Mouse (Mus musculus): ENCODE data around the gene Gm33543. TPM values are rescaled to one million over a fixed set of nuclear protein-coding genes. Genes with fewer than 3 reads are reported as not detected.

Gm33543 gene
- not detected in 2 replicates for polyA plus RNA-seq (2015; fragmentation: Nextera tagmentation; extraction: Ambion mirVana)

DNA sequence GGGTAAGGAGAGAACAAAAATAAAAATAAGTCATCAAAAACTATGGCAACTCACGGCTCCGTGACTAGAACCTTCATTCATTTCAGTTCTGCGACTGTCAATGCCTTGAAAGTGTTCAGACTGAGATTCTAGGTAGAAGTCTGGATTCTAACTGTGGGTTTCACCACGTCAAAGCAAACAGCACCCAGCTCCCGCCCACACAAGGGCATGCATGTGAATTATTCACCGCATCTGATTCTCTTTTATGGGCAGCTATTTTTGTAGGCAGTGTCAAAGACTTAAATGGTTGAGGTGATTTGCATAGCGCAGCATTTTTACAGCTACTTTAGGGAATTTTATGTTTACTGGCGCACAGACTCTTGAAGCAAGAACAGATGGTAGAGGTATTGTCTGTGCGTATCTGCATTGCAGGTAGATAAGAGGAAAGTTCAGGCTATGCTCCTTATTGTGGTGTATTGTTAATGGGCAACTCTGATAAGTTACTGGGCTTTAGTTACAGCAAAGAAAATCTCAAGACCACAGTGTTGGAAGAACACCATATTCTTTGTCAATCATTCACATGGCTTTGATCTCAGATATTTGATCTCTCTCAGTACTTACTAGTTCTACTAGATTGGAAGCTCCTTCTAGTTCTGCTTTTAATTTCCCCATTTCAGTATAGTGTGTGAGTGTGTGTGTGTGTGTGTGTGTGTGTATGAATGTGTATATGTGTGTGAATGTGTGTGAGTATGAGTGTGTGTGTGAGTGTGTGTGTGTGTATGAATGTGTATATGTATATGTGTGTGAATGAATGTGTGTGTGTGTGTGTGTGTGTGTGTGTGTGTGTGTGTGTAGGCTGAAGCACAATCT, at the start of gene Gm33543:
Gene Gm33543 (minus strand): TSS at position 142 of the 849 bp plus-strand sequence.
- H3K9ac ChIP-seq (ENCODE audit: low read length): no peak within 1 kb of the TSS
- H3K9me3 ChIP-seq (ENCODE audit: control insufficient read depth, low read length): no peaks in the 10 kb centered on the region
- no peak within 1 kb of the TSS for H3K4me3 ChIP-seq (ENCODE audit: low read depth, low read length)
- H3K27ac ChIP-seq (replicated peaks): no peak within 1 kb of the TSS
- TF ChIP-seq EP300 (optimal IDR thresholded peaks at IDR 0.05) (no peak), CTCF (IDR thresholded peaks at IDR 0.05; ENCODE audit: low read depth) (no peak)
- no peaks in the 10 kb centered on the region for H3K4me1 ChIP-seq (replicated peaks; ENCODE audit: control insufficient read depth, insufficient read depth)
- 79% methylated on average over 9 of the region's 9 CpGs for WGBS
- DNase-seq (ENCODE audit: low spot score) (no peak), ATAC-seq (ENCODE audit: low FRiP score, low TSS enrichment) (no peak)
- H3K27me3 ChIP-seq (ENCODE audit: control insufficient read depth, insufficient read depth, low read length): no peaks in the 10 kb centered on the region
- no peak within 1 kb of the TSS for H3K4me2 ChIP-seq (replicated peaks; ENCODE audit: low read depth)
- no peaks in the 10 kb centered on the region for H3K36me3 ChIP-seq (ENCODE audit: control insufficient read depth, insufficient read depth, low read length)

DNA sequence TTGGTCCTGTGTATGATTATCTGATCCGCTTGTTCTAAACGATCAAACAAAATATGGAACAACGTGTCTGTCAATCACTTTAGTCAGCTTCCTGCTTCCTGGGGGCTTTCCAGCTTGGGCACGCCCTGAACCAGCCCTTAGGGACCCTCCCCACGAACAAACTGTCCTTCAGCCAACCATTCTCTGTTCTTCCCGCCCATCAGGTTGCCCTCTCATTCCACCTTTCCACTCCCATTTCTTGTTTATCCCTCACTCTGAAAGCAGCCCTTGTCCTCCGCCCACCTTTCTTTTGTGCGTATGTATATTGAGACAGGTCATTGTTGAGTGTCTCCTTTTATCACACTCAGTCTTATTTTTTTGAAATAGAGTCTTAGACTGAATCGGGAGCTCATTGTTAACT, 49.4 kb upstream of the Gm33543 start:
- Histone ChIP-seq H3K27me3 (ENCODE audit: control insufficient read depth, insufficient read depth, low read length) (no peaks in the 10 kb centered on the region), H3K36me3 (ENCODE audit: control insufficient read depth, insufficient read depth, low read length) (no peaks in the 10 kb centered on the region), H3K9ac (ENCODE audit: low read length) (no peak overlapping the region), H3K4me1 (replicated peaks; ENCODE audit: control insufficient read depth, insufficient read depth) (no peaks in the 10 kb centered on the region), H3K4me2 (replicated peaks; ENCODE audit: low read depth) (no peak overlapping the region), H3K27ac (replicated peaks) (no peak overlapping the region), H3K9me3 (ENCODE audit: control insufficient read depth, low read length) (no peaks in the 10 kb centered on the region), H3K4me3 (ENCODE audit: low read depth, low read length) (no peak overlapping the region)
- DNase-seq (ENCODE audit: low spot score): no peak
- TF ChIP-seq EP300 (optimal IDR thresholded peaks at IDR 0.05) (no peak), CTCF (IDR thresholded peaks at IDR 0.05; ENCODE audit: low read depth) (no peak)
- 63% methylated on average over 9 of the region's 9 CpGs for WGBS
- no peak for ATAC-seq (ENCODE audit: low FRiP score, low TSS enrichment)

DNA sequence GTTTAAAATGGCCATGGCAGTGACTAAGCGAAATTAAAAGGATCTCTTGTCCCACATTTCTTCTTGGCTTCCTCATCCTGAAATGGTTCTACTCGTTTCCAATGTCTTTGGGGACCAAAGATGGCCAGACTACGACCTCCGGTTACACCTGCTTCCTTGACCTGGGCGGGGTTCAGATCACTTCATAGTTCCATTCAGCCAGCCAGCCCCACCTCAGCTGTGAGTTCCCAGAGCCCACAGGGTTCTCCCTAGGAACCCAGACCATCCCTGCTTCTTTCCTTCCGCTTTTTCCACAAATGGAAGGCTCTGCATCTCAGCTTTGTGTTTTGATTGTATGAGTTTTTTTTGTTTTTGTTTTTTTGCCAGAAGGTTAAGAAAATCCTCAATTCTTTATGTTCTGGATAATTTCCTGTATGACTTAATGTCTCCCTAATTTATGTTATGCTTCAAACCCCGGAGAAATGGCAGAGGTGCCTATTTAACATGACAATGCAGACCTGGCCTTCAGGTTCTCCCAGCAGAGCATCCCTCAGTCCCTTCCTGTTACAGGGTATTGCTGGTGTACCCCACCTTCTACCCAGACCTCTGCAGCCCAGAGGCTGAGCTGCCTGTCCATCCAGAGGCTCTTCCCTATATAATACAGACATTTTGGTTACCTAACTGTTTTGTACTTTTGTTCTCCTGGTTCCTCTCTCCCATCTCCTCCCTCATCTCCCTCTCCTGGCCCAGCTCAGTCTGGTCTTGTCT, 48.7 kb upstream of the Gm33543 start:
- Histone ChIP-seq H3K36me3 (ENCODE audit: control insufficient read depth, insufficient read depth, low read length) (no peaks in the 10 kb centered on the region), H3K4me1 (replicated peaks; ENCODE audit: control insufficient read depth, insufficient read depth) (no peaks in the 10 kb centered on the region), H3K9me3 (ENCODE audit: control insufficient read depth, low read length) (no peaks in the 10 kb centered on the region), H3K4me2 (replicated peaks; ENCODE audit: low read depth) (no peak overlapping the region), H3K4me3 (ENCODE audit: low read depth, low read length) (no peak overlapping the region), H3K9ac (ENCODE audit: low read length) (no peak overlapping the region), H3K27ac (replicated peaks) (no peak overlapping the region), H3K27me3 (ENCODE audit: control insufficient read depth, insufficient read depth, low read length) (no peaks in the 10 kb centered on the region)
- ATAC-seq (ENCODE audit: low FRiP score, low TSS enrichment) (no peak), DNase-seq (ENCODE audit: low spot score) (no peak)
- TF ChIP-seq EP300 (optimal IDR thresholded peaks at IDR 0.05) (no peak), CTCF (IDR thresholded peaks at IDR 0.05; ENCODE audit: low read depth) (no peak)
- WGBS: 69% methylated on average over 7 of the region's 7 CpGs

DNA sequence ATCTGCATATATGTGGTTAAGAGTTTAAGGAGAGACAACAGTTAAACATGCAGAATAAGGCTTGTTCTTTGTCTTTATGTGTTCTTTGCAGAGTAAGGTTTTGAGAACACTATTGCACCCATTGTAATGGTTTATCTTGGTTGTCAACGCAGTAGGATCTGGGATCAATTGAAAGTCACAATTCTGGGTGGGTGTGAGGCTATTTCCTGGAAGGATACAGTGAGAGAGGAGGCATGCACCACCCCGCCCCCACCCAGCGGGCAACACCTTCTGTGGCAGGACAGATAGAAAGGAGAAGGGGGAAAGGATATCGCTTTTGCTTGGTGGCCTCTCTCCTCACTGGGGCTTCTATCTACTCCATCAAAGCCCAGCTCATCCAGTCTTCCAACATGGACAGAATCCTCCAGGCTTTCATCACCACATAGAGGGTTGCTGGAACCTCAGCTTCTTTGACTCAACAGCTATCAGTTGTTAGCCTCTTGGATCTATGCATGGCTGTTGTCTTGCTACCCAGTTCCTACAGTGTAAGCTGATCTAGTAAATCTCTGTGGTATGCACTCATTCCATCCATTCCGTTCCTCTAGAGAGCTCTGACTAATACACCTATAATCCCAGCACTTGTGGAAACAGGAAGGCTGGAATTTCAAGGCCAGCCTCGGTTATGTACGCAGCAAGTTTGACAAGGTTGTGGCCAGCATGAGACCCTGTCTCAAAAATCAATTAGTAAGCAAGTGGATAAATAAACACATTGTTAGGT, 41.2 kb upstream of the Gm33543 start:
- ATAC-seq (ENCODE audit: low FRiP score, low TSS enrichment) (no peak), DNase-seq (ENCODE audit: low spot score) (no peak)
- WGBS: 60% methylated on average over 7 of the region's 7 CpGs
- Histone ChIP-seq H3K9ac (ENCODE audit: low read length) (no peak overlapping the region), H3K27me3 (ENCODE audit: control insufficient read depth, insufficient read depth, low read length) (no peaks in the 10 kb centered on the region), H3K4me2 (replicated peaks; ENCODE audit: low read depth) (no peak overlapping the region), H3K27ac (replicated peaks) (no peak overlapping the region), H3K4me3 (ENCODE audit: low read depth, low read length) (no peak overlapping the region), H3K36me3 (ENCODE audit: control insufficient read depth, insufficient read depth, low read length) (no peaks in the 10 kb centered on the region), H3K4me1 (replicated peaks; ENCODE audit: control insufficient read depth, insufficient read depth) (no peaks in the 10 kb centered on the region), H3K9me3 (ENCODE audit: control insufficient read depth, low read length) (no peaks in the 10 kb centered on the region)
- no peak for TF ChIP-seq EP300 (optimal IDR thresholded peaks at IDR 0.05)

DNA sequence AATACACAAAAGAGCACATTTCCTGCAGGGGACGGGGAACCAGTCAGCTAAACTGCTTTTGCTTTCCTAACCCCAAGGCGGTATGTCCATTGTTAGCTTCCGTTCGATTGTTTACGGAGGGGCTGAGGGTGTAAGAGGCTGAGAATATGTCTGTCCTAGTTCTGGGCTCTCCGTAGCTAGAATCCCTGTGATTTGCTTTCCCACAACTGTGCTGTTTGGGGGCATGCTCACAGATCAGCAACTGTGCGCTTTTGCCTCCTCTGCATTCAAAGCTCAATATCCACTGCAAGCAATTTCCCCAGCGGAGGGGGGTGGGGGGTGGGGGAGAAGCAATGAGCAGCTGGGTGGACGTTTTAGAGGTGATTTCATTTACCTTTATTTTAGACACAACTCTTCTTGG, 39.3 kb upstream of the Gm33543 start:
- no peaks in the 10 kb centered on the region for H3K4me1 ChIP-seq (replicated peaks; ENCODE audit: control insufficient read depth, insufficient read depth)
- no peak overlapping the region for H3K27ac ChIP-seq (replicated peaks)
- no peaks in the 10 kb centered on the region for H3K36me3 ChIP-seq (ENCODE audit: control insufficient read depth, insufficient read depth, low read length)
- ATAC-seq (ENCODE audit: low FRiP score, low TSS enrichment): no peak
- TF ChIP-seq CTCF (IDR thresholded peaks at IDR 0.05; ENCODE audit: low read depth) (no peak), EP300 (optimal IDR thresholded peaks at IDR 0.05) (no peak)
- H3K4me3 ChIP-seq (ENCODE audit: low read depth, low read length): no peak overlapping the region
- no peak overlapping the region for H3K9ac ChIP-seq (ENCODE audit: low read length)
- no peak for DNase-seq (ENCODE audit: low spot score)
- no peak overlapping the region for H3K4me2 ChIP-seq (replicated peaks; ENCODE audit: low read depth)
- 35% methylated on average over 9 of the region's 9 CpGs for WGBS
- H3K27me3 ChIP-seq (ENCODE audit: control insufficient read depth, insufficient read depth, low read length): no peaks in the 10 kb centered on the region
- no peaks in the 10 kb centered on the region for H3K9me3 ChIP-seq (ENCODE audit: control insufficient read depth, low read length)

Data from stomach, postnatal 0 days (tissue).